Mouse (Mus musculus) testis, postnatal 14 days (tissue): ENCODE measurements at regions not wholly inside any gene's neighbourhood (a gene's known extent, or its start where the extent isn't known, plus 50 kb on each side); places are given as distances from the start of the nearest gene placed in this dataset.
A peak's percentile ranks its signal among the peaks of the same experiment; 100 is the strongest.

ENCODE experiments used
- DNase-seq: peaks from one replicate; pipeline ENCODE4 v3.0.0; 2021; ENCODE audit warnings: low spot score

DNA sequence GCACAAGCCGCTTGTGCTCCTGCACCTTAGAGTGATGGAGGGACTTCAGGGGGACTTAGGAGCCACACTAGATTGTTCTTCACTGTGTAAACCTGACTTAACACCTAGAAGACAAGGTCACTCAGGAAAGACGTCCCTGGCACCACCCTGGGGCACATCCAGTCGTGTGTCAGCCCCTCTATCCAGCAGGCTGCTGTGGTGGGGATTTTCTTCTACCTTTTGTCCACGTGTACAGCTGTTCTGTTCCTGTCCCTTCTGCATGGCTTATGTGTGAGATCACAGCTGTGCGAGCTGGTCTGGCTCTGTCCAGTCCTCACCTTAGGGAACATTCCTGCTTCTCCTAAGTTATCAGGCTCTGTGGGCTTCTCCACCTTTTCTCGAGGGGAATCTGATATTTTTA, 286.0 kb upstream of the Id2 start:
- DNase-seq = no peak

DNA sequence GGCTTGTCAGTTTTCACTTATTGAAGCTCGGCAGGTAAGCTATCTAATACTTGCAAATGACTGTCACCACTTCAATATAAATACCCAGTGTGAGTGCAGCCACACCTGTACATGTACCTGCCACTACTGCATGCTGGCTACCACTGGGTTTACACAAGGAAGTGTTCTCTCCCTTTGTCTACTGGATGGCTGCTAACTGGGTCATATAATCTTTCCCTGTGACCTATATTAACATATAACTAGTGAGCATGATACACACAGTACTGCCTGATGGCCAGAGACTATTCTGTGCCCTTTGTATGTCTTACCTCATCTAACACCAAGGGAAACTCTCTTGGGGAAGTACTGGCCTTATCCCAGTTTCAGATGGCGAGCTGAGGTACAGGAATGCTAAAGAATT, 285.5 kb upstream of the Id2 start:
- DNase-seq = no peak

DNA sequence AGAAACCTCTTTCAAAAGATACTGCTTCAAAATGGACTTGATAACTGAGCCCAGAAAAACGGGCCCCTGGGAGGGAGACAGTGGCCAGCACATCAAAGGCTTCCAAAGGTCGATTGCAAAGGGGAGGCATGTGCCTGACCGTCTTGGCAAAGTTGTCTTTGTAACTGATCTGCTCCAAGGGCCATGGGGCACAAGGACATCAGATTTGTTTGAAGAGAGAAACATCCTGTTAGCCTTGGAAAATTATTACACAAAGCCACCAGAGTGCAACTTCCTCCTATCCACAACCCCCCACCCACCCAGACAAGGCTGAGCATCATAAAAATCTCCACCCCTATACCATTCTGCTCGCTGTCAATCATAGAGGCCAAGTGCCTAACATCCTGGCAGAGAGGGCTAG, 284.7 kb upstream of the Id2 start:
- DNase-seq = peak; percentile 30

DNA sequence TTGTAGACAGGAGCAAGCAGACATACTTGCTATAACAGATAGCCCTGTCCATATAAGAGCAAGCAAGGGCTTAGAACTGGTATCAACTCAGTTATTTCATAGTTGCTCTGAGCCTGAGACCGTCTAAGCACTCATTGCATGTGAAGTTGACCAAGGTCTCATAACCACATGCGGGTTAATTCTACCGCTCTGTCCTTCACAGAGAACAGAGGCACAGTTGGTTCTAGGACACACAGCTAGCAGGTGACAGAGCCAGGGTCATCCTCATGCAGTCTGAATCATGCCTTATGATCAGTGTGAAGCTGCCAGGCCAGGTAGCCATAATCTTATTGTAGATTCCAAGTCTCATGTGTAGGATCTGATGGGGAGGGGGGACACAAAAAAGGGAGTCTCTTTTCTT, 283.1 kb upstream of the Id2 start:
- no peak for DNase-seq

DNA sequence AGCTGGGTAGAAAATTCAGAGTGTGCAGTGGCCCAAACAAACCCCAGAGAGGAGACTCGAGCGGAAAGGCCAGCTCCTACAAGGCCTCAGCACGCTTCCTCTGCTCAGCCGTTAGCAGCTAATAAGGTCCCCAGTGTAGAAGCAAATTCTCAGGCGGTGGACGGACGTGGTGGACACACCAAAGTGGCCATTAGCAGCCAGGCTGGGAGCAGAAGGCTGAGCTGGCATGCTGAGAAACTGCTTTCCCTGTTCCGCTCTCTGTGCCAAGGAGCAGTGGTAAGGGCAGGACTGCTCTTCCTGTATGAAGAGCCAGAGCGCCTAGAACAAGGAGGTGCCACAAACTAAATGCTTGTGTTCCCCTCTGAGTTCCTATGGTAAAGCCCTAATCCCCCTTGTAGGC, 282.1 kb upstream of the Id2 start:
- no peak for DNase-seq

DNA sequence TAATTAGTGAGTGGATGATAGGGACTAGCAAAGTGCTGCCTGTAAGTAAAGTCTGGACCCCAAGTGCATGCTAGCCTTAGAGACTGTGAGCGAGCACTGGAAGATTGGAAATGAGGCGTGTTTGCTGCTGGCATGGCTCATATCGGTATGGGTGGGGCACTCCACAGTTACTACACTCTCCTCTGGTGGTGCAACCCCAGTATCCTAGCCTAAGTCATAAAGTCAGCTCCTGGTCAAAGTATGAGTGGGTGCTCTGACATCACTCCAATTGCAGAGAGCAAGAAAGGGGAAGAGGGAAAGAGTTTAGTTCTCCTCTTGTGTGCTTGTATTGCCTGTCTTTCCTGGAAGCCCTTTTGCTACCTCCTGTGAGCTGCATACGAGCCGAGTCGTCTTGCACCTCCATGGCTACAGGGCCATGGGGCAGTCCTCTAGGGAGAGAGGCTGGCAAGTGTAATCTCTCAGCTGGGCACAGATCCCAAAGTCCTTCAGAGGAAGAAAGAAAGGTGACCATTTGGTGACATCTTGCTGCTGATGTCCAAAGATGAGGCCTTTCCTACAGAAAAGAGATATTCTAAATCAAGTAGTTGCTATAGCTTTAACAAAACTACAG, 281.2 kb upstream of the Id2 start:
- no peak for DNase-seq

GRCm38 (mm10) chr12:25376451-25376850, 279.5 kb upstream of the Id2 start:
- no peak for DNase-seq

DNA sequence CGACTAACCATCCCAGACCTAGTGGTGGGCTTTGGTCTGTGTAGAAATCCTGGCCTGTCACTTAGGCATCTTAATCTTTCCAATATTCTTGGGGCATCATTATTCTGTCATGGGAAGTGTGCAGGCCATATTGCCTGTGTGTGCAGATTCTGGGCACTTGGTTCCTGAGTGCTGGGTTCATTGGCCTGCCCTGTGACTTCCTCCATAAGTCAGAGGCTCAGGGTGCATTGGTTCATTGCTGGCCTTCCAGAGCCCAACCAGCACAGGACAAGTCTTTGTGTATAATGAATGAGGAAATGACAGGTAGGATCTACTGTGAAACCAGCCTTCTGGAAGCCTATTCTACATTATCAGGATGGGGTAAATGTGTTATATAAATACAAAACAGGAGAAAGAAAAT, 270.6 kb upstream of the Id2 start:
- DNase-seq = peak; percentile 55

- DNase-seq = no peak
Measured at GRCm38 (mm10) chr12:25365600-25366267, 268.8 kb upstream of the Id2 start.

DNA sequence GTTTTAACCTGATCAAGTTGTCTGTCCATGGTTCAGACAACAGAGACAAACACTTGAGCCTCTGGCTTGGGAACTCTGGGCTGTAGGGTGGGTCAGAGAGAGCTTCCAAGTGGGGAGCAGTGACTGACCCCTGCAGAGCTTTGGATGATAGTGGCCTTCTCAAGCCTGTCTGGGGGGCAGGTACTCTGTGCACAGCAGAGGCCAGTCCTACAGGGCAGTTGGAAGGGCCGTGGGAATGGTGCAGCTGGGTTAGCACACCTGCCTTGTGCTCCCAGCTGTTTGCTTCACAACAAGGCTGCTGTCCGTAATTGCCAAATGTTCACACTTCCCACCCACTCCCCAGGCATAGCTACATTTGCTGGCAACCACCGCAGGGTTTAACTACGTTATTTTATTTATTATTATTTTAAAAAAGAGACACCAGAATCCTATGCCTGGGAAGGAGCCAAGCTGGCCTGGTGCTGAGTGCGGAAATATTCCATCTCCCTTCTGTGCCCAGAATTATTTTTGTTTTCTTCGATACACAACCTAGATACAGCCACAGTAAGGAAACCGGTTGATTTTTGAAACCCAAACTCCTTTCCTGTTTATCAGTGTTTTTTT, 268.1 kb upstream of the Id2 start:
- no peak for DNase-seq

DNA sequence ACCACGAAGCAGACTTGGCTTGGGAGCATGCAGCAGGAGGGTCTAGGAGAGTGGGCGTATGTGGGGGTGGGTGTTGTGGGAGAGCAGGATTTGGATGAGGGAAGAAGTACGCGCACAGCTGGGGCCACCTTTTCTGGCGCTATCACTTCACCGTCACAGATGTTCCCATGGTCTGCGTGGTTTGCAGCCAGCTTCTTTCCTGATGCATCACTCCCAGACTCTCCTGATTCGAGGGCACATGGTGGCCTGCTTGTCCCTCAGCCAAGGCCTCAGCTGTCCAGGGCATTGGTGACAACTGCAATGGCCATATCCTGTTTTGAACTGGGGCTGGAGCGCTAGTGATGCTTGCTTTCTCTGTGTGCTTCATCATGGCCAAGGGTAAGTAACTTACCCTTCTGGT, 266.9 kb upstream of the Id2 start:
- no peak for DNase-seq

DNA sequence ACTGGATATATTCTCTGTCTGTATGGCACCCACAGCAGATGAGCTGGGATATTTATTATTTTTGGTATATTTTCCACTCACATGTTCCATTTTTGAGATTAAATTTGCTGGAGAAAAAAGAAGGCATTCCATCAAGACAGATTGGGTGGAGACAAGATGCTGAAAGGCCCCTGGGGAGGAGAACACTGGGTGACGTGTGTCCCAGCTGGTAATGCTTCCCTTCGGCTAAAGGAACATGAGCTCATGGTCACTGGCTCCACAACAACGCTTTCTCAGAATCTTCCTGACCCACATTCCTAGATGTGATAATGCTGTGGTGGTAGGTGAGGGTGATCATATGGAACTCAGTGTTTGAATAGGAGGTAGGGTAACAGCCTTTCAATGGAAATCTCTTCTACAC, 266.4 kb upstream of the Id2 start:
- DNase-seq = no peak

DNA sequence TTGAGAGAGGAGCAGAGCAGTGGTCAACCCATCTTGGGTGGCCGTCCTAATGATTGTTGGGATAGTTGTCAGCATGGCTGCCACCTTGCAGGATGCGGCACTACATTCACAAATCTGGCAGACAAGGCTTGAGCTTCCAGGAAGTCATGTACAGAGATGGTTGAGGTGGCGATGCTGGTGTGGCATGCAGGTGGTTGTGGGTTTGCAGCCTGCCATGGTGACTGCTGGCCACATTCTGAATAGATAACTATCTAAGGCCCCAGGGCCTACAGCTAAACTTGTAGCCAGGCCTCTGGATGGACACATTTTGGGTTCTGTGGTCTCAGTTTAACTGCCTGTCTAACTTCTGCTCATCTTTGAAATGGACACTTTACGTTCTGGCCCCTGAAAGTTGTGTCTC, 265.8 kb upstream of the Id2 start:
- DNase-seq = no peak

- no peak for DNase-seq
Measured at GRCm38 (mm10) chr12:25360726-25361125, 263.8 kb upstream of the Id2 start.

- DNase-seq = no peak
Measured at GRCm38 (mm10) chr12:25359931-25360330, 263.0 kb upstream of the Id2 start.

- DNase-seq = no peak
Measured at GRCm38 (mm10) chr12:25358846-25359525, 262.0 kb upstream of the Id2 start.

DNA sequence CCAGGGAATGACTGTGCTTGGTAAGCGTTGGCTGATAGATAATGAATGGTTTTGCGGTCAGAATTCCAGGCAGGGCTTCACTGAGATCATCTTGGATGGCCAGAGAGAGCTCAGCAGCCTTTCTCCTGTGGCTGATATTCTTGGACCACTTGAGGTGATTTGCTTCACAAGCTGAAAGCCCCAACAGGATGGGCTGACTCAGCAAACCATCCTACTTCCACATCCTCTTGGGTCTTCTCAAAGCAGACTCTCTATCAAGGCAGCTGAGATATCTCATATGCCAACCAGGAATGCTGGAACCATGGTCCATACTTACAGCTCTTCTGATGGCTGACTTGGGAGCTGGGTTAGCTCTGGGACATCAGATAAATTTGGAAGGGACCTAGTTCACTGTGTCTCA, 259.8 kb upstream of the Id2 start:
- no peak for DNase-seq

GRCm38 (mm10) chr12:25355217-25355616, 258.3 kb upstream of the Id2 start:
- DNase-seq = no peak

DNA sequence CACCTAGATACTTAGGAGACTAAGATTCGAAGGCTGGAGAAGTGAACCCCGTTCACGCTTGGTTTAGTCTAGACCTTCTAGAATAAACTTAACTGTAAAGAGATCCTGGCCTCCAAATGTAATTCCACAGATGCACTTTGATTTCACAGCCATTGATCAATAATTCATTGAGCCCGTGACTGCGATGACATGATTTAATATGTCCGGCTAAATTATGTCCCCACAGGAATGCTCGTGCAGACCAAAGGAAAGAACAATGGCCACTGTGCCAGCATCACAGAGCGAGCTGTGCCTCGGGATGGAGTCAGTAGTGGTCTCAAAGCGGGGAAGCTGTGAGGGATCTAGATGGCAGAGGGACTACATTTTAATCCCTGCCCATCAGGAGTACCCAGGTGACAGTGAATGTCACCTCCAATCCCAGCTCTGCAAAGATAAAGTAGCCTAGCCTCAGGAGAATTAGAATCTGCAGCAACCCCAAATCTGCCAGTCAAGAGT, 256.5 kb upstream of the Id2 start:
- no peak for DNase-seq

GRCm38 (mm10) chr12:25352160-25352559, 255.2 kb upstream of the Id2 start:
- no peak for DNase-seq

GRCm38 (mm10) chr12:25344354-25344753, 247.4 kb upstream of the Id2 start:
- no peak for DNase-seq

DNA sequence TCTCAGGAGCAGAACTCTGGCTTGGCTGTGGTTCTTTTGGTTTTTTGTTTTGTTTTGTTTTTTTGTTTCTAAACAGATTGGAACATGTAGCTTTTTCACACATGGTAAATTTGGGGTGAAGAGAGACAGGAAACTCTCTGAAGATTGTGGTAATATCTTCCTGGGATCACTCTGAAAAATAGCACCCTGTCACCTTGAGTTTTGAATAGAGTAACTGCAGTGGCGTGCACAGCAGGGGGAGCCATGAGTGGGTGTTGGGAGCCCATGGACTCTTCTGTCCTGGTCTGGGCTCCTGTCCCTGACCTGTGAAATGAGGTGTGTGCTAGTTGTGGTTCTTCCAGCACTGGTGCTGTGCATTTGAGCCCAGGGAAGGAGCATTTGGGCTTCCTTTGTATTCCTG, 241.8 kb upstream of the Id2 start:
- no peak for DNase-seq

DNA sequence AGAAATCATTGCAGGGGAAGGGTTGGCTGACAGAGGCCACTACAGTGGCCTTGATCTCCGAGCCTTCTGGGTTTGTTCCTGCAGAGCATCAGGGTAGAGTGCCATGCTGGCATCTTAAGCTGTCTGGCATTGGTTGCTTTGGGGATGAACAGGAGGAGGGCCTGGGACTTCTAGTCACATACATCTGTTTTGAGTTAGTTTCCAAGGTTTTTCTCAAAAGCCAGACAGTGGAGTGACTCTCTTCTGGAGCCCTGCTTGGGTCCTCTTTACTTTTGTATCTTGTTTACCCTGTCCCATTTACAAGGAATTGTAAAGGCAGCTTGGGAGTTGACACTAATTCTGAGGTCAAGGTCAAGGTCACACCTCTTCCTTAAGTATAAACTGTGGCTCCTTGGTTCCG, 239.0 kb upstream of the Id2 start:
- DNase-seq = no peak
